ENCODE assay signal across 9 mouse cellular contexts in the genomic region with DNA sequence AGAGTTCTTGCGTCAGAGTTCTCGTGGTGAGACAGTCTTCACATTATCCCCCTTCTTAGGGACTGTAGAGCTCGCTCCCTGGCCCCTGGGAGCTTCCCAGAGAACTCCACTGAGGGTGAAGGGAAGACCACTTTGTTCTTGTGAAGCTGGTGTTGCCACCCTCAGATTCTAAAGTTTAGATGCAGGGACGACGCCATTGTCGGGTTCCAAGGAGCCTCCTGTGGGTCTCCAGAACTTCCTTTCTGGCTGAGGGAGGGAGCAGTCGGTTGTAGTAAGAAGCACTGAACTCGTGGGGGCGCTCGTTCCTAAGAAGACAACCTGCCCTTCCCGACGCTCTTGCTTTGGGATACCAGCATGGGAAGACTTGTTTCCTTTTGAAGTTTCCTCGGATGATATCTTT. TPM values are rescaled to one million over a fixed set of nuclear protein-coding genes. Genes with fewer than 3 reads are reported as not detected.
DNase-seq lines count a peak whose midpoint lies in the region; ATAC-seq and TF ChIP-seq lines count a peak whose summit lies in the region.
"Not testable (repeated sequence)": the region's sequence is repeated elsewhere in the genome, so short reads cannot be mapped to it uniquely, and the experiment has no call there.
"Had no signal": no experiment of that assay in that cellular context is flagged by ENCODE, and none has a peak within 500 bp of the region (broad histone marks: within the 10 kb centered on the region; RNA-seq: fewer than 3 reads in every experiment).

A gene (minus strand): TSS at position 223 of the 400 bp plus-strand sequence.

- ATAC-seq in Patski: not testable (repeated sequence)

- CTCF ChIA-PET in Patski (lab: Charles Lee): not testable (repeated sequence)

- POLR2A ChIA-PET in Patski (lab: Charles Lee): not testable (repeated sequence)

- H3K4me3 ChIP-seq in cerebellum, adult 2 months (replicated peaks; ENCODE audit: insufficient read depth, low read depth, low read length): not testable (repeated sequence)
- H3K4me3 ChIP-seq in lung, adult 2 months (replicated peaks; ENCODE audit: extremely low read depth, low read depth, low read length): peak within 1 kb of the TSS; percentile 42

- WGBS in cerebellum, adult 2 months: 40% methylated on average over 13 of the region's 13 CpGs
- 55% methylated on average over 13 of the region's 13 CpGs for WGBS in lung, adult 2 months

- H3K4me1 ChIP-seq in cerebellum, adult 2 months (ENCODE audit: control insufficient read depth, insufficient read depth, low read length); lung, adult 2 months (ENCODE audit: control insufficient read depth, insufficient read depth, low read length): not testable (repeated sequence)

- peak; percentile 2 for DNase-seq in Patski (ENCODE audit: low read depth, low spot score)
- peak; percentile 13 to 33 for DNase-seq in cerebellum, adult 2 months
- DNase-seq in forelimb bud, embryonic 11.5 days (ENCODE audit: low read depth, low spot score): peak; percentile 0
- DNase-seq in heart, postnatal 14 days: peak; percentile 40 to 44
- peak; percentile 18 to 62 for DNase-seq in kidney, postnatal 36 days
- DNase-seq in lung, adult 2 months: peak; percentile 58
- peak; percentile 15 for DNase-seq in retina, postnatal 1 day
- DNase-seq in urinary bladder, postnatal 25 days (ENCODE audit: low spot score): peak; percentile 6

- TF ChIP-seq POLR2A in cerebellum, adult 2 months (IDR thresholded peaks at IDR 0.05; ENCODE audit: borderline replicate concordance, insufficient read depth, low read length); lung, adult 2 months (IDR thresholded peaks at IDR 0.05; ENCODE audit: borderline replicate concordance, extremely low read depth, low read depth, low read length): not testable (repeated sequence)

- intact Hi-C loops in heart, postnatal 14 days (cut with DNase I): not testable (repeated sequence)

- not testable (repeated sequence) for H3K27ac ChIP-seq in cerebellum, adult 2 months (ENCODE audit: insufficient read depth, low read length)

- in situ Hi-C loops in Patski (cut with MboI; ENCODE audit: low pct_unique_long_range_greater_than_20kb): not testable (repeated sequence)

- H3K27me3 ChIP-seq in Patski; cerebellum, adult 2 months (ENCODE audit: control insufficient read depth, insufficient read depth, low read length): not testable (repeated sequence)

- peak; percentile 45 for TF ChIP-seq CTCF in Patski (IDR thresholded peaks at IDR 0.05)
- 0 out of 2 replicates have a peak, but pooled peaks have one; percentile 6 for TF ChIP-seq CTCF in cerebellum, adult 2 months (IDR thresholded peaks at IDR 0.05; ENCODE audit: borderline replicate concordance, insufficient read depth, low read depth, low read length)
- 0 out of 2 replicates have a peak, but pooled peaks have one; percentile 6 for TF ChIP-seq CTCF in lung, adult 2 months (IDR thresholded peaks at IDR 0.05; ENCODE audit: insufficient read depth, low read length)

RNA-seq across cellular contexts. Expression of the gene that starts here (rescaled TPM):
- polyA plus RNA-seq in Patski (2021): 2.2 TPM
- 10.3 and 11.3 TPM in 2 replicates for polyA plus RNA-seq in cerebellum, adult 2 months (2012; rRNA removed)
- under 1 TPM in 1 of 2 experiments, not detected in 1; 0.12 TPM for total RNA-seq in heart, postnatal 14 days (2021)
- polyA plus RNA-seq in lung, adult 2 months (2012; rRNA removed): 3.6 and 5.2 TPM in 2 replicates
- polyA plus RNA-seq: liver, postnatal 0 days had no signal

Comparison
In these comparisons a context has a peak if more than half of its experiments do, and no peak if none do; other contexts are left out.
1. Peak in DNase-seq in heart, postnatal 14 days; RNA of the gene not detected or under 1 TPM.
2. DNase-seq: peak in every context shown above with its lines; median percentile 58 in lung, adult 2 months; 42 in heart, postnatal 14 days; 40 in kidney, postnatal 36 days; 23 in cerebellum, adult 2 months; 15 in retina, postnatal 1 day; 6 in urinary bladder, postnatal 25 days; 2 in Patski; 0 in forelimb bud, embryonic 11.5 days.